Mouse (Mus musculus) neutrophil, adult 83 days (primary cell): Measurements from ENCODE around the gene Sf3b5. TPM values are rescaled to one million over a fixed set of nuclear protein-coding genes. Genes with fewer than 3 reads are reported as not detected.

ENCODE experiments used
- total RNA-seq, 2 experiments: library from RNA; stranded (reverse); gene quantifications; one replicate each; pipeline ENCODE4 v1.2.4; 2023

The Sf3b5 gene
- 1 to 10 TPM; 7.6 to 8.4 TPM for total RNA-seq

DNA sequence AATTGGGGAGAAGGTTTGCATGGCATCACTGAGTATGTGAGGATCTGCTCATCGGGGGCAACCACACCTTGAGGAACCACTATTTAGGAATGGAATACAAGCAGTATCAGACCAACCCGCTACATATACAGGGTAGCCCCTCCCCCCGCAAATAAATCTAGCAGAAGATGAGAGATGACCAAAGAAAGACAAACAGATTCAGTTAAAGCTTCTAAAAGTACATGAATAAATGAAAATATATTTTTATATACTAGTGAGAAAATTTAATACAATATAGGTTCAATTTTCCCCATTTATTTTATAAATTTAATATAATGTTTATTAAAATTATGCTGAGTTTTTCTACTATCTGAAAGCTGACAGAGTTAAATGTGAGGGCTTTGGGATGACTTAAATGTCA lies at the start of gene Sf3b5:
TSS of gene Sf3b5 (plus strand) at position 301 of the 400 bp plus-strand sequence.

DNA sequence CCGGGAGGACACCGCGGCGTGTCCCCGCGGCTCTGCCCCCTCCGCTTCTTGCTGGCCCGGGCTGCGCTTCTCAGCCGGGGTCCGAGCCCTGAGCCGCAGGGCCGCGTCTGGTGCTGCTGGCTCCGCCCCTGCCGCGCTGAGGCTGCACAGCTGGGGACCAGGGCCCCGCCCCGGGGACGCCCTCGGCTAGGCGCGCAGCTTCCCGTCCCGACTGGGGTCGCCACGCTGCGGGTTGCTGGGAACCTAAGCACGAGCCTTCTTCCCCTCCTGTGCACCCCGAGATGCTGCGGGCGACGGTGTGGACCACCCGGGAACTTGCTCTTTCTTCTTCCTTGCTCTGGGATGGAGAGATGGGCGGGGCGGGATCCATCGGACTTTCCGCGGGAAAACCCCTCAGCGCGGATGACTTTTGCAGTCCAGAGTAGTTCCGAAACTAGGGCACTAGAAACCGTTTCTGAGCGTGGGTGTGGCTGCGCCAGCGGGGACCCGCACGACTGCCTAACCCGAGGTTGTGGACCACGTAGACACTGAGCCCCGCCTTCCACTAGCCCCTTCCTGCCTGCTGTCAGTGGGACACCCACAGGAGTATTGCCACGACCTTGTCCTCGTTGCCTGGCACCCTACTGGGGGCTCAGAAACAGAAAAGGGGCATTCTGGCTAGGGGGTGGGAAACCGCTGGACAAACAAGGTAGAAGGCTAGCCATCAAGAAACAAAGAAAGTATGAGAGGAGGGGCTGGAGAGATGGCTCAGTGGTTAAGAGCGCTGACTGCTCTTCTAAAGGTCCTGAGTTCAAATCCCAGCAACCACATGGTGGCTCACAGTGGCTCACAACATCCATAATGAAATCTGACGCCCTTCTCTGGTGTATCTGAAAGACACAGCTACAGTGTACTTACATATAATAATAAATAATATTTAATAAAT lies 40.7 kb upstream of the Sf3b5 start, which contains the start of gene Stx11:
TSS of gene Stx11 (minus strand) at position 148 of the 925 bp plus-strand sequence.

Other genes with a start within 250 kb of the Sf3b5 start
- gene Utrn, start 136.0 kb upstream of the Sf3b5 start, total RNA-seq, result 10 to 100 TPM; 60.2 to 67.1 TPM
- gene Stx11, start 41.0 kb upstream of the Sf3b5 start, total RNA-seq, result 10 to 100 TPM; 84.3 to 90.2 TPM
- 1 to 10 TPM; 3.3 to 3.6 TPM for gene Plagl1, start 55.2 kb downstream of the Sf3b5 start, total RNA-seq
- gene Zc2hc1b, start 172.7 kb downstream of the Sf3b5 start, total RNA-seq, result not detected
- 10 to 100 TPM; 30.7 to 32.2 TPM for gene Ltv1, start 187.8 kb downstream of the Sf3b5 start, total RNA-seq